Mouse (Mus musculus) layer of hippocampus, adult 11-12 months (tissue): ENCODE results near the gene Gm10490.
A peak's percentile ranks its signal among the peaks of the same experiment; 100 is the strongest.
"Not testable (repeated sequence)": the region's sequence is repeated elsewhere in the genome, so short reads cannot be mapped to it uniquely, and the experiment has no call there.

ENCODE experiments used
- DNase-seq: peaks from one replicate; pipeline ENCODE4 v3.0.0; 2022; ENCODE audit warnings: low spot score

The Gm10490 gene

DNA sequence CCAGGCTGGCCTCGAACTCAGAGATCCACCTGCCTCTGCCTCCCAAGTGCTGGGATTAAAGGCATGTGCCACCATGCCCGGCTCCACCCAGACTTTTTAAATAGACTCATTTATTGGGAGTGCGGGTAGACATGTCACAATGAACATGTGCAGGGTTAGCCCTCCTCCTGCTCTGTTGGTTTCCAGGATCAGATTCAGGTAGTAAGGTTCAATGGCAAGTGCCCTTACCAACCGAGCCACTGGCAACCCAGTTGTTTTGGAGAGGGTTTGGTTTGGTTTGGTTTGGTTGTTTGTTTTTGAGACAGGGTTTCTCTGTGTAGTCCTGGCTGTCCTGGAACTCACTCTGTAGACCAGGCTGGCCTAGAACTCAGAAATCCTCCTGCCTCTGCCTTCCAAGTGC, at the start of gene Gm10490:
TSS of gene Gm10490 (plus strand) at position 301 of the 400 bp plus-strand sequence.
- not testable (repeated sequence) for DNase-seq

- DNase-seq = no peak
These were observed 46.2 kb upstream of the Gm10490 start for GRCm38 (mm10) chrX:7863181-7863580.

GRCm38 (mm10) chrX:7864551-7864950, 44.8 kb upstream of the Gm10490 start:
- DNase-seq = no peak

- no peak for DNase-seq
These were observed 44.0 kb upstream of the Gm10490 start for GRCm38 (mm10) chrX:7865343-7865742.

- DNase-seq = no peak
These were observed 43.6 kb upstream of the Gm10490 start for GRCm38 (mm10) chrX:7865786-7866185.

- DNase-seq = no peak
These were observed 42.2 kb upstream of the Gm10490 start for GRCm38 (mm10) chrX:7867141-7867540.

GRCm38 (mm10) chrX:7868506-7868905, 40.8 kb upstream of the Gm10490 start:
- DNase-seq = no peak

GRCm38 (mm10) chrX:7869826-7870225, 39.5 kb upstream of the Gm10490 start:
- no peak for DNase-seq

DNA sequence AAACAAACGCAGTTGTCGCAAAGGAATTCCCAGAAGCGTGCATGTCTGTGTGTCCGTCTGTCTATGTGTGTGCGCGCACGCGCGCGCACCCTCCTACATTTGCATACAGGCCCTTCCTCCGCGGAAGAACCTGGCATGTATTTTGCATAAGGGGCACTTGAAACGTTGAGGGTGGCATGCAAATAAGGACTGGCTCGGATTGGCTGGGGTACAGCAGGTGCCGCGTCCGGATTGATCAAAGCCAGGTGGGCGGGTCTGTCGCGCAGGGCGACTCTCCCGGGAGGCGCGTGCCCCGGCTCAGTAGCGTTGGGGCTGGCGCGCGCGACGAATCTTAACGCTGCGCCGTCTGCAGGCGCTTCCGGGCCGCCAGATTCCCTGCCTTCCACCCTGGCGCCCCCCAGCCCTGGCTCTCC, 31.3 kb upstream of the Gm10490 start, which contains the start of gene Pim2:
TSS of gene Pim2 (plus strand) at position 256 of the 413 bp plus-strand sequence.
- peak; percentile 79 for DNase-seq

DNA sequence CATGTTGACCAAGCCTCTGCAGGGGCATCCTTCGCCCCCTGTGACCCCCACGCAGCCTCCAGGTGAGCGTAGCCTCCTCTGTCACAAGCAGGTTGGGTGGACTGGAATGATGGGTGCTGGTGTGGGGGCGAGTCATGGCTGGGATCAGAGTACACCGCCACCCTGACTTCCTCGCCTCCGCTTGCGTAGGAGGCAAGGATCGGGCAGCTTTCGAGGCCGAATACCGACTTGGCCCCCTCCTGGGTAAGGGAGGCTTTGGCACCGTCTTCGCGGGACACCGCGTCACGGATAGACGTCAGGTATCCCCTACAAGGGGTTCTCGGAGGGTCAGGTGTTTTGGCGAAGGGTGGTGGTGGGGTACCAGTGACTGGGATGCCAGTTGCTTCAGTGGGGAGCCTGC, 30.8 kb upstream of the Gm10490 start:
- DNase-seq = no peak

DNA sequence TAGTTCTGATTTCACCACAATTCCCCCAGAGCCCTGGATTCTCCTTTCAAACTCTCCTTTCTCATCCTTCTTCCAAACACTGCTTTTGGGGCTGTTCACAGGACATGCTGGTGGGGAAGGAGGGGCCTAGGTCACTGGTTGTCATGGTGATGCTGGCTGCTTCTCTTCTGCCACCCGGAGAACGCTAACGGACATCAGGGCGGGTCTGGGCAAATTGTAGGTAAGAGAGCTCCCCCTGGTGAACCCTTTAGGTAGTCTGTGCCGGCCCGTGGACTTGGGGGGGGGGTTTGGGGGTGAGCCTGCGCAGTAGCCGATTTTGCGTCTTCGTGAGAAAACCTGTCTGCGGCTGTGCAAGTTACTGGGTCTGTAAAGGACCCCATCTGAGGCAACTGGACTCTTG, 29.5 kb upstream of the Gm10490 start:
- peak; percentile 64 for DNase-seq

GRCm38 (mm10) chrX:7883841-7884567, 25.3 kb upstream of the Gm10490 start, which contains the start of gene Slc35a2:
Slc35a2 (plus strand) TSS chrX:7884028.
- DNase-seq = peak; percentile 85

GRCm38 (mm10) chrX:7898211-7898610, 11.1 kb upstream of the Gm10490 start:
- no peak for DNase-seq

DNA sequence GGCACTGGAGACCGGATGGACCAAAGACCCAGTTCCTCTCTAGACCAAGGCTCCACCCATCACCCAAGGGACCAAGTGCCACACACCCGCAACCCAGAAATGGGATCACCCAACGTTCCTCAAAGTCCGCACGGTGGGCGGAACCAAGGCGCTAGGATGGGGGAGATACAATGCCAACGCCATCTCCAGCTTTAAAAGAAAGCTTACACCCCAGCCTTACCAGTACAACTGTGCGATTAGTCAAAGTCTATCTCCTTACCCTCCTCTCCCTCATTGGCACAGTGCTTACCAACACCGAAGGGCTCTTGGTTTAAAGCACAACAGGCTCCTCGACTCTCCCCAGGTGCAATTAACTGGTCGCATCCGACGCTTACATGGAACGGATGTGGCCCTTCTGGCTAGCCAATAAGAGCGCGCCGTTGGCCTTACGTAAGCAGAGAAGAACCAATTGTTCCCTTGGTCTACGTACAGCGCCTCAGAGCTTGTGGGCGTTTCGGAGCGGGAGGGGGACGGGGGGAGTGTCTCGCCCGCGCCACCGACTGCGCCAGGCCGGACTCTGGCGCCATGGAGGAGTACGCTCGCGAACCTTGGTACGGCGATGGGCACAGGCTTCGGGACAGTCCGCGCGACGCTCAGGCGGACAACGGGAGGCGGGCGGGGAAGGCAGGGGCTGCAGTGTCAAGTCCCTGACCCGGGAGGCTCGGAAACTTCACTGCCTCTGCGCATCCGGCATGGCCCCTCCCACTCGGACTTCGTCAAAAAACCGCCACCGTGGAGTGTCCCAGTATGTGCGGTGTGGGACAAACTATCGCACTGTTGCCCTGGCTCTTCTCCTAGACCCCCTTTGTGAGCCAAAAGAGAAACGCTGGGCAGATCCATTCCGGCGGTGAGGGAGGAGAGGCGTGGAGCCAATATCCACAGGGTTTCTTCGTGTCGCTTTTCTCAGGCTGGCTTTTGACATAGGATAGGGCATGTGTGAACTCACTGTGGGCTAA, 10.2 kb upstream of the Gm10490 start, which contains the start of the genes Pqbp1 and Timm17b:
TSS of gene Pqbp1 (minus strand) at position 390 of the 995 bp plus-strand sequence.
TSS of gene Timm17b (plus strand) at position 478 of the 995 bp plus-strand sequence.
- DNase-seq = peak; percentile 90

DNA sequence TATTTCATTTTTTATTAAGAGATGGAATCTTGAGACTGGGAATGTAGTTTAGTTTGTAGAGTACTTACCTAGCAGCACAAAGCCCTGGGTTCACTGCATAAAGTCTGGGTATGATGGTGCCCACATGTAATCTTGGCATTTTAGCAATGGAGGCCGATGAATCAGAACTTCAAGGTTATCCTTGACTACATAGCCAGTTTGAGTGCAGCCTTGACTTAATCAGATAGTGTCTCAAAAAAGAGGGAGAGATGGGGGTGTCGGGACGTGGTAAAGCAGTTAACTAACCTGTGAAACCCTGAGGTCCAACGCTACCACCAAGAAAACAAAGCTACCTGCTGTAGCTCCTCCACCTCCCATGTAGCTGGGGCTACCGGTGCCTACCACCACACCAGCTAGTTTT, 4.9 kb upstream of the Gm10490 start:
- DNase-seq = no peak

DNA sequence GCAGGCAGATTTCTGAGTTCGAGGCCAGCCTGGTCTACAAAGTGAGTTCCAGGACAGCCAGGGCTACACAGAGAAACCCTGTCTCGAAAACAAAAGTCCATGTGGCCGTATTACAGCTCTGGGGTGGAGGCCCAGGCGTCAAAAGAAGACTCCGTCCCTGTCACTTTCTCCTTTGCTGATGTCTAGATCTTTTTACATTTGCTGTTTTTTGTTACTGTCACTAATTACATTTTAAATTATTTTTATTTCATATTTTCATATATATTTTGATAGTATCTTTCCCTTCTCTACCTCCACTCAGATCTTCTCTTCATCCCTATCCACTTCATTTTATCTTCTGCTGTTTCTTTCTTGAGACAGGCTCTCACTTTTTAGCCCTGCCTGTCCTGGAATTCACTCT, 1.6 kb upstream of the Gm10490 start, which contains the start of gene Gm10491:
TSS of gene Gm10491 (minus strand) at position 101 of the 400 bp plus-strand sequence.
- DNase-seq = no peak

- DNase-seq = no peak
These were observed 1.1 kb downstream of the Gm10490 start for GRCm38 (mm10) chrX:7910473-7910872.

DNA sequence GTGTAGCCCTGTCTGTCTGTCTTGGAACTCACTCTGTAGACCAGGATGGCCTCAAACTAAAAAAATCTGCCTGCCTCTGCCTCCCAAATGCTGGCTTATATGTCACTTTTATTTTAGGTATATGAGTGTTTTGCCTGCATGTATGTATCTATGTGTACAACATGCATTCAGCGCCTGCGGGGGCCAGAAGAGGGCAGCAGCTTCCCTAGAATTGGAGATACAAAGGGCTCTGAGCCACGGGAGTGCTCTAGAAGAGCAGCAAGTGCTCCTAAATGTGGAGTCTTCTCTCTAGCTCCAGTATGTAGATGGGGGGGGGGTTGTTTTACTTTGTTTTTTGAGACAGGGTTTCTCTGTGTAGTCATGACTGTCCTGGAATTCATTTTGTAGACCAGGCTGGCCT, 6.3 kb downstream of the Gm10490 start:
- DNase-seq = not testable (repeated sequence)

DNA sequence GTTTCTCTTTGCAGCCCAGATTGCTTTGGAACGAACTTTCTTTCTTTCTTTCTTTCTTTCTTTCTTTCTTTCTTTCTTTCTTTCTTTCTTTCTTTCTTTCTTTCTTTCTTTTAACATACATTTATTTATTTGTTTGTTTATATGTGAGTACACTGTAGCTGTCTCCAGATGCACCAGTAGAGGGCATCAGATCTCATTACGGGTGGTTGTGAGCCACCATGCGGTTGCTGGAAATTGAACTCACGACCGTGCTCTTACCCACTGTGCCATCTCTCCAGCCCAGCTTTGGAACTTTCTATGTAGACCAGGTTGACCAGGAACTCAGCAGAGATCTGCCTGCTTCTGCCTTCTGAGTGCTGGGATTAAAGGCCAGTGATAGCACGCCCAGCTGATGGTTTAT, 8.6 kb downstream of the Gm10490 start:
- not testable (repeated sequence) for DNase-seq

DNA sequence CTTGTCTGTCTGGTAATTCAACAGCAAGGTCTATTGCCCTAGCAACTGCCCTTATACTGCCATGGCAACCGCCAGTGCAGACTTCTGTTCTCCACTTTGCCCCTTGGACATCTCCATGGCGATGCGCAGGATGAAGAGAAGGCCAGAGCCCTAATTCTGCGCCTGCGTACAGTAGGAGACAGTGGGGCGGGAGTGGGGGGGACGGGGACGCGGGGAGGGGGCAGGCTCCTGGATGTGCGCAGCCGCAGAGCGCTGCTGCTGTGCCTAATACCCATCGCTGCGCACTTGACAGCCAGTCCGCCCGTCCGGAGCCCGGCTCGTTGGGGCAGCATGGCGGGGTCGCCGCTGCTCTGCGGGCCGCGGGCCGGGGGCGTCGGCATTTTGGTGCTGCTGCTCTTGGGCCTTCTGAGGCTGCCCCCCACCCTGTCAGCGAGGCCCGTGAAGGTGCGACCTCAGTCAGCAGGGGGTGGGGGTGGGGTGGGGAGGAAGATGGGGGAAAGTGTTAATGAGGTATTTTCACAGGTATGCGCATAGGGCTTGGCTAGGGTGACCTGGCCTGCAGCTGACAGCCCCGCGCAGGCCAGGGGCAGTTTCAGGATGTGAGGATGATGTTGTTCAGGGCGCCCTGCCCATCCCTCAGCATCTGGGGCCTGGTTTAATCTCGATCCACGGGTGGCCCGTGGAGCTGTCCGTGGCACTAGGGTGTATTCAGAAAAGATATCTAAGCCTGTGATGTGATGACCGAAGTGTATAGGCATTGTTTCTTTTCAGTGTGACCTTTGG, 10.4 kb downstream of the Gm10490 start, which contains the start of gene Pcsk1n:
TSS of gene Pcsk1n (plus strand) at position 222 of the 783 bp plus-strand sequence.
- DNase-seq = peak; percentile 41

GRCm38 (mm10) chrX:7922032-7922431, 12.7 kb downstream of the Gm10490 start:
- no peak for DNase-seq
